Mouse (Mus musculus): ENCODE measurements around the gene Card9.
A peak's percentile ranks its signal among the peaks of the same experiment; 100 is the strongest.

The Card9 gene

DNA sequence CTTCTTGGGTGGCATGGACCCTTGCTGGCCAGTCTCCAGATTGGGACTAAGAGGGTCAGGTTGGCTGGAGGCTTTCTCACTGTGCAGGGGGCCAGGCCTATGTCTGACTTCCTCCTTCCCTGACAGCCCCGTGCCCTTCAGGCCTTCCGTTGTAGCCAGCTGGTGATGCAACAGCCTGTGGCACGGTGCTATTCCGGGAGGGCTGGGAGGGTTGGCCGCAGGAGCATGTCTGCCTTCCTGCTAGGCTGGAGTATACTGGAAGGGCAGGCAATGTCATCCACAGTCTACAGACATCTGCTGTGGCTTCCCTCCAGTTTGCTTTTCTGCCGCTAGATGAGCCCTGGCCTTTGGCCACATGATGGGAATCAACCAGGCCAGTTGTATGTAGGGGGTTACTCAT, 735 bp downstream of the Card9 start:
- no peak for DNase-seq

- no peak for DNase-seq
Measured at GRCm38 (mm10) chr2:26358667-26359320, 1.9 kb downstream of the Card9 start.

DNA sequence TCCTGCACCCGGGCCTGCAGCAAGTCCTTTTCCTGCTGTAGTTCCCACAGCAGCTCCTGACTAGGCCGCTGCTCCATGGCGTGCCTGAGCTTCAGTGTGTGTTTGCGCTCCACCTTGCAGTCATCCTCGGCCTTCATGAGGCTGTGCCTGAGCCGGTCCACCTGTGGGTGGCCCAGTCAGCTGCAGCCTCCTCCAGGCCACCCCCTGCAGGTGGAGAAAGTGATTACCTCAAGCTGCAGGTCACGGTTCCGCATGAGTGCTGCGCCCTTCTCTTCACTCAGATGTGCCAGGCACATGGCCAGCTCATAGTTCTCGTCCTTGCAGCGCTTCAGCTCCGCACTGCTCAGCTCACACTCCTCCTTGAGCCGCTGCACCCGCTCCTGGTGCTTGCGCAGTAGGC, 3.2 kb downstream of the Card9 start:
- no peak for DNase-seq

DNA sequence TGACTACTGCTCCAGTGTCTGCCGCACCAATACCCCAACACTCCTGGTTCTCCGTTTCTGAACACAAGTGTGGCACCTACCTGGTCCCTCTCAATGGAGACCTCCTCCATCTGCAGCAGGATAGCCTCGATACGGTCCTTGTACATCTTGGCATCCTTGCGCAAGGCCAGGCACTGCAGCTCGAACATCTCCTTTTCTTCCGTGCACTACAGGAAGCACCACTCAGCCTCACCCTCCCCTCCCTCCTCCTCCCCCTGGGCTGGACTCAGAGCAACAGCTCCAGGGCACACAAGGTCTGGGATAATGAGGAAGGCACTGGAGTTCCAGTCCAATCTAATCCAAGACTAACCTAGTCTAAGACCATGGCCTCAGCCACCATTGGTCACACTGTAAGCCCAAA, 4.0 kb downstream of the Card9 start:
- no peak for DNase-seq

GRCm38 (mm10) chr2:26356231-26356630, 4.5 kb downstream of the Card9 start:
- DNase-seq, result no peak

GRCm38 (mm10) chr2:26354401-26354800, 6.3 kb downstream of the Card9 start:
- no peak for DNase-seq

DNA sequence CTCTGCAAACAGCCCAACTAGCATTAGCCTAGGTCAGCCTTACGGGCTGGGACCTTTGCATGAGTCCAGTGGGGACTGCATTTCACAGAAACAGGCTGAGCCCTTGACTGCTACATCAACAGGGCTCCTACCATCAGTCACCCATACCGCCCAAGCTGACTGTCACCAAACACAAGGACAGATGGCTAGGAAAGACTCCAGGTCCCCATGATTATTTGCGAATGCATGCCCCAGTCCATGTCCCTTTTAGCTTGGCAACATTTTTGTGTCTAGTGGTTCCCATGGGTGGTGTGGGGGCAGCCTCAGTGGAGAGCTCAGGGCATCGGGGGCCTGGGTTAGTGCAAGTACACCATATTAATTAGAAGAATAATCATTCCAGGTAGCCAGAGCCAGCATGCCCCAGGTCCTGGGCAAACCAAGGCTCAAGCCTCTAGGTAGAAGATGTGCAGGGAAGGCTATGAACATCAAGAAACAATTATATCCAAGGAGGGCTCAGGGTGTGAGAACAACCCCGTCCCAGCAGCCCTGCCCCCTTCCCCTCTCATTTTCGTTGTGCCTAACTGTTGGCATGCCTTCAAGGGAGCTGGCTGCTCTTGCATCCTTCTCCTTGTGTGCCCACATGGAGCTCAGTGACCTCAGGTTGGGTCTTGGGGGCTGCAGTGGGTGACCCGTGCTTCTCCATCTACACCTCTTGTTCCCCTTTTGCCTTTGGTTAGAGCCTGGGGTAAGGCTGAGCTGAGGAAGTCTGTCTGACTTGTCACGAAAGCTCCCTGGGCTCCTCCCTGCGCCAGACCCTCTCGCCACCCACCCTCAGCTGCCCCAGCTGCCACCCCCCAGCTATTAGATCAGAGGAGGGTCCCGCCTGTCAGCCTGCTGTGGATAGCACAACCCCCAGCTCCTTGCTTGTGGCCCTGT, 7.4 kb downstream of the Card9 start:
- no peak for DNase-seq

DNA sequence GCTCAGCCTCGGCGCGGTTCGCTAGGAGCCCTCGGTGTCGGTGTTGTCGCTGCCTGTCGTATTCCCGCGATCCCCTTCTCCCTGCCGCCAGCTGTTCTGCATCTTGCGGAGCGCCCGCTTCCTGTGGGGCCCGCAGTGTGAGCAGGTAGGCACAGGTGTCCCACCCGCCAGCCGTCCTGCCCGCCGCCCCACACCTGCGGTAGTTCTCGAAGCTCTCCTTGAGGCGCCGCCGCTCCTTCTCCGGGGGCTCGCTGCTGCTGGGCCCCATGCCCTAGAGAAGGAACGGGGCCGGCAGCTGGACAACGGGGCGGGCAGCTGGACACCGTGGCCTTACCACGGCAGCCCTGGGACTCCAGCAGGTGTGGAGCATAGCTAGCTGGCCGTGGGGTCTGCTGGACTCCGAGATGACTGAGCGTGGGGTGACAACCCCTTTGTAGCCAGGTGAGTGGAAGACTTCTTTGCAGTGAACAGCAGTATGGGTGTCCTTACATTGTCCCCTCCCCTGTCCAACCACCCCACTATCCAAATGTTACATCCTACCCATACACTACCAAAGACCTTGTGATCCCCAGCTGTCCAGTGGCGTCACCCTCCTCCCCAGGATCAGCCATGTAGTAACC, 8.3 kb downstream of the Card9 start:
- peak; percentile 42 for DNase-seq

- DNase-seq, result peak; percentile 95
Measured at GRCm38 (mm10) chr2:26351358-26352290, 9.1 kb downstream of the Card9 start, which contains the start of gene Dnlz. Dnlz (minus strand) TSS chr2:26352110.

GRCm38 (mm10) chr2:26348241-26348640, 12.5 kb downstream of the Card9 start:
- no peak for DNase-seq

GRCm38 (mm10) chr2:26342609-26343490, 17.9 kb downstream of the Card9 start:
- no peak for DNase-seq

GRCm38 (mm10) chr2:26342044-26342443, 18.7 kb downstream of the Card9 start:
- DNase-seq, result peak; percentile 82

DNA sequence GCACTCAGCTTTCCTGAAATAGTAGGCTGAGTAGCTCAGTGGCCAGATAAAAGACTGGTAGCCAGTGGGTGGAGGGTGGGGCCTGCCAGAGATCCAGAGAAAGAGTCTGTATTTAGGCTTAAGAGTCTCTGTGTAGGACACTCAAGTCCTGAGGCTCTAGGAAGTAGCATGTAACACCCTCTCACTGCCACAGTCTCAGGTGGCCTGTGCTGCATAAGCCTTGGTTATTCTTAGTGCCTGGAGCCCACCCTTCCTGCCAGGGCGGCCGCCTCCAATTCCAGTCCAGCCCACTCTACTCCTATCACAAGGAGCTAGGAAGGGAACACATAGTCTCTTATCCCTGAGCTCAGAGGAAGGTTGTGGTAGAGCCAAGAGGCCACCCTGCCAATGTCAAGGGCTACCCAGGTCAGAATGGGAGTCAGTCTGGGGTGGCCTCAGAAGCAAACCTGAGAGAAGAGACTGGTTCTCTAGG, 19.2 kb downstream of the Card9 start:
- DNase-seq, result no peak

GRCm38 (mm10) chr2:26339204-26339551, 21.5 kb downstream of the Card9 start:
- no peak for DNase-seq

DNA sequence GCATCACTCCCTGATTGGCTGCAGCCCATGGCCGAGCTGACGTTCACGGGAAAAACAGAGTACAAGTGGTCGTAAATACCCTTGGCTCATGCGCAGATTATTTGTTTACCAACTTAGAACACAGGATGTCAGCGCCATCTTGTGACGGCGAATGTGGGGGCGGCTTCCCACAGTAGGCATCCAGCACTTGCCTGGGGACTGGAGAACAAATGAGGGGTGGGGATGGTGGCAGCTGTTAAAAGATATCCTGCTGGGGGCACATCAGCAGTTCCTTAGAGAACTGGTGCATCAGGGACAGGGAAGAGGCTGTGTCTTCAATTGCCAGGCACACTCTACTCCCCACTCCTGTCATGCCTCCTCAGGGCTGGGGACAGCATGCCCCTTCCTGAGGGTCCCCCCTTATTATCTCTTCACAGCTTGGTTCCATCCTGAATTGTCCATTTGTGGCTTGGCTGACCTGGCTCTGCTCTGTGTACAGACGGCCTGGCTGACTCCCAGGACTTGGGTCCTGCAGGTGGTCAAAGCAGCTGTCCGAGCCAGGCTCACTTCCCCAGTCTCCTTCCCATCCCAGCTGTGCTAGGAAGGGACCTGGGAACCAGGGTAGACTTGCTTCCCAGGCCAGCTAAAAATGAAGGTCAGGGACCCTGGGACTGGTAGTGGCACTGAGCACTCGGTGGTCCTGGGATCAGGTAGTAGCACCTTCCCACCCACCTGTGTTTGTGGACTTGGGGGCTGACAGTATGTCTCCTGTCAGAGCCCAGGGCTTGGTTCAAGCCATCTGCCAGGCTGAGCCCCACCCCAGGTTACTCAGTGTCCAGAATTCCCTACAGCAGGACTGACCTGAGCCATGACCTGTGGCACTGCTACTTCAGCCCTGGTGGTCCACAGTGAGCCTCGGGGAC, 22.2 kb downstream of the Card9 start:
- no peak for DNase-seq

DNA sequence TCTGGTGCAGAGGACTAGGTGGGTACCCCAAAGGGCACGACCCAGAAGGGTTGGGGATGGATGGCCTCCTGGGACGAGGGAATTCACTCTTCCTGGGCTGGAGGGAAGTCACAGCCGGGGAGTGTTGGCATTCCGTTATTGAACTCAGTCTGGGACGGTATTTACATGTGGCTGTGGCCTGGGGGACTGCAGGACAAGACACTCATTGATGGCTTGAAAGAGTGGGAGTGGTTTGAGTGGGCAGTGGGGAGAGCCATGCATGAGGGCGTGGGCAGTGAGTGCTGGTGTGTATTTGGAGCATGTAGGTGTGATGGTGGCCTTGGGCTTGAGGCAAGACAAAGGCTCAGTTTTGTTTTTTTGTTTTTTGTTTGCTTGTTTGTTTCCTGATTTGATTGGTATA, 30.0 kb downstream of the Card9 start:
- DNase-seq, result no peak

GRCm38 (mm10) chr2:26330056-26330468, 30.7 kb downstream of the Card9 start:
- DNase-seq, result no peak

DNA sequence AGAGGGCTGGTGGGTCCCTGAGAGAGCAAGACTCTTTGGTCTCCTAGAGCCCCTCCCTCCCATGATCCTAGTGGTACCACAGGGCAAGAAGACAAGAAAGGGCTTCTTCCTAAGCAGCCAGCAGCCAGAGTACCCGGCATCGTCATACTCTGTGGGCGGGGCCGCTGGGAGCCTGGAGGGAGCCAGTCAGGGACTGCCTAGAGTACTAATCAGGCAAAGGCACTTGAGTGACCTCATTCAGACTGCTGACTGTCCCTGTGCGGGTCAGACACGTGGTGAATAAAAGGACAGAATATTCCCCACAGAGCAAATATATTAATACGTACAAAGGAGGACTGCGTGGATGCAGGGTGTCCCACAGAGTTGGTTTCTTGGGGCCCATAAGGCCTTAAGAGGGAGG, 31.3 kb downstream of the Card9 start:
- no peak for DNase-seq

- DNase-seq, result no peak
Measured at GRCm38 (mm10) chr2:26327852-26328251, 32.9 kb downstream of the Card9 start.
